Mouse (Mus musculus) adrenal gland, postnatal 14 days (tissue): ENCODE results near the gene Ddx58. TPM values are rescaled to one million over a fixed set of nuclear protein-coding genes. Genes with fewer than 3 reads are reported as not detected.

Source experiments
- DNase-seq: peaks from one replicate; pipeline ENCODE4 v3.0.0; 2021; ENCODE audit warnings: mixed read lengths
- total RNA-seq: library from RNA; stranded (reverse); gene quantifications from 2 replicates; pipeline ENCODE4 v1.2.3, GENCODE M21; 2021

Gene Ddx58
- total RNA-seq, 1 experiment from 2014 or later = 18.3 TPM

DNA sequence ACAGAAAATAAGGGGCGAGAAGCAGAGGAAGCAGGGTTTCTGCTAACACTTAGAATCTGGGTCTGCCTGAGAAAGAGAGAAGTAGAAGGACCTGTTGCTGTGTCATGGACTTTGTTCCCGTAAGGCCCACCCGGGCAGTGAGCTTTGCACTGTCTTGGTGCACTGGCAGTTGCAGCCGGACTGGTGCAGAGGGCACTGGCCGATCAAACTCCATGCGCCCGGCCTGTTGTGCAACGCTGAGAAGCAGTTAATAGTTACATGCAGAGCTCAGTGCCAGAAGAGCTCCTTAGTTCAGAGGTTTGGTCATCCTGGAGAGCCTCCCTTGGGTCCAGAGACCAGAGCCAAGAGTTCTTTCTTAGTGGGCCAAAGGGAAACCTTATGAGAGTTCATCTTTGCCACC is 57.9 kb downstream of the Ddx58 start:
- peak; percentile 67 for DNase-seq

DNA sequence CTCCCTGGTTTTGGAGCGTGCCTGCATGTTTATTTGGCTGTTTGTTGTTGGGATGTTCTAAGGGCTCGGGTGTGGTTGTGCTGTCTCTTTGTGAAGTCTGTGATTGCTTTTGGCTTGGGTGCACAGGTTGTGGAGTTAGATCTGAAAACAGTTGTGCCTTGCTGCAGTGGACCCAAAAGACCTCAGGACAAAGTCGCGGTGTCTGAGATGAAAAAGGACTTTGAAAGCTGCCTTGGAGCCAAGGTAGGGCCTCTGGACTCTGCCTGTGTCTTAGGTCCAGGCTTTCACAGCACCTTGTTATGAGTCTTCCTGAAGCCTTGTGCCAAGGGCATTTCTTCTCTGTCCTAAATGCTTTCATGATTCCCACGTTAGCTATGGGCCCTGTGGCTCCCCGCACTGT is 59.6 kb downstream of the Ddx58 start:
- DNase-seq = no peak

DNA sequence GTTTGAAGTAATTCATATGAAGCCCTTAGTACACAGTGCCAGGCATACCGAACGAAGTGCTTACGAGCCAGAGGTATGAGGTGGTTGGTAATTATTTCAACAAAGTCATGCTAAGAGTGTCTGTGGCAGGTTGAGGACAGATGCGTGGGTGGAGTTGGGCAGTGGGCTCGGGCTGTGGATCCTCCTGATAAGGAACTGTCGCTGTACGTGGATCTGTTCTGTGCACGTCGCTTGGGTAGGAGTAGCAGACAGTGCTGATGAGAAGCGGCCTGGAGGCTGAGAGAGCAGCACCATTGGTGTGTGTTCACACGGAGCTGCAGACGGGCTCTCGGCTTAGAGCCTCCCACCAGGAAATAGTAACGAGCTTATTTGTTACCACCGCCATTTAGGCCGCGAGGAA is 61.0 kb downstream of the Ddx58 start:
- no peak for DNase-seq

DNA sequence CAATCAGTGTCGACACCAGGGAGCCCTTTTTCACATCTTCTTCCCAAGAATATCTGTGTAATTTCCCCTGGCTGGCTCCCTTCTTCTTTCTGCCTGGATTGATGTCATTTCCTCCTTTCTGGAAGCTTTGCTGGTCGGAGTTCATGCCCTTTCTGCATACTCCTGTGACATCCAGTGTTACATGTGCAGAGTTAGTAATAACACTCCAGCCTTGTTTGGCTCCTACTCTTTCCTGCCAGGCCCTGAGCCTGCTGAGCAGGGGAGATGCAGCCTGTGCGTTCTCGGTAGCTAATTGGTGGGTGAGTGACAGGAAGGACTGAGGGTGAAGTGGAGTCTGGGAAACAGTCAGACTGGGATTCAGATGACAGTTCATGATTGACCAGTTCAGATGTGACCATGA is 65.3 kb downstream of the Ddx58 start:
- DNase-seq = no peak

DNA sequence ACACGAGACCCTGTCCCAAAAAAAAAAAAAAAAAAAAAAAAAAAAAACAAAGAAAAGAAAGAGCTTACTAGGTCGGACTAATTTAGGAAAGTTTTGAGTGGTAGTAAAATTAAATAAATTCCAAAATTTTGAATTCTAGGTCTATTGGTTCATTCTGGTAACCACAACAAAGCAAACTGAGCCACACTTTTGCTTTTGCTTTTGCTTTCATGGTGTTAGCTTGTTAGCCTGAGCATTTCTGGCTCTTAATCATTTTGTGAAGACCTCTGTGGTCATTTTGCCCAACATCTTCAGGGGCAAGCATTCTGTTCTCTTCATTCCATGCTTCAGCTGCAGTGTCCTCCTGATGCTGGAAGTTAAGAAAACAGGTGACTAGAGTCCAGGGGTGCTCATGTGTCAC is 67.3 kb downstream of the Ddx58 start:
- no peak for DNase-seq

DNA sequence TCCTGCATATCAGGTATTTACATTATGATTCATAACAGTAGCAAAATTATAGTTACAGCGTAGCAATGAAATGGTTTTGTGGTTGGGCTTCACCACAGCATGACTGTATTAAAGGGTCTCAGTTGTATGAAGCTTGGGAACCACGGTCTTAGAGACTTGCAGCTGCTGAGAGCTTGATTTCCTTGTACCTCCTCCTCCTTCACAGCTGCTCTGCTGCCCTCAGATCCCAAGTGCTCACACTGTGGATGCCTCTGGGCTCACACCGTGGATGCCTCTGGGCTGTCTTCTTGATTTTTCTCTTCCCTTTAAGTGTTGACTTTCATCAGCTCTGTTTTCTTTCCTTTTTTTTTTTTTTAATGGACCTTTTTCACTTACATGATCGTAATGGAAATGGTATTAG is 68.2 kb downstream of the Ddx58 start:
- no peak for DNase-seq

DNA sequence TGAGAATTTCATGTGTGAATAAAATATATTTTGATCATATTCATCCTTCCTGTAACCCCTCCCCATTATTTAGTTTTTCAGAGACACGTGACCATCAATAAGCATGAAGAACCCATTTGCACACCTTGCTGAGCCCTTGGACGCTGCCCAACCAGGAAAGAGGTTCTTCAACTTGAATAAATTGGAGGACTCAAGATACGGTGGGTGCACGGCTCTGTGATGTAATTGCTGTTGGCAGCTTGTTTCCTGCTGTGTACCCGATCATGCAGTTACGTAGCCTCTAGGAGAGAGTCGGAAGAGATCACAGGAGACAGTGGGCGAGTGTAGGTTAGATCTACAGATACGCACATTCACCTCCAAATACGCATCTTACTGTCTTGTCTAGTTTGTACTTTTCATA is 76.0 kb downstream of the Ddx58 start:
- no peak for DNase-seq

DNA sequence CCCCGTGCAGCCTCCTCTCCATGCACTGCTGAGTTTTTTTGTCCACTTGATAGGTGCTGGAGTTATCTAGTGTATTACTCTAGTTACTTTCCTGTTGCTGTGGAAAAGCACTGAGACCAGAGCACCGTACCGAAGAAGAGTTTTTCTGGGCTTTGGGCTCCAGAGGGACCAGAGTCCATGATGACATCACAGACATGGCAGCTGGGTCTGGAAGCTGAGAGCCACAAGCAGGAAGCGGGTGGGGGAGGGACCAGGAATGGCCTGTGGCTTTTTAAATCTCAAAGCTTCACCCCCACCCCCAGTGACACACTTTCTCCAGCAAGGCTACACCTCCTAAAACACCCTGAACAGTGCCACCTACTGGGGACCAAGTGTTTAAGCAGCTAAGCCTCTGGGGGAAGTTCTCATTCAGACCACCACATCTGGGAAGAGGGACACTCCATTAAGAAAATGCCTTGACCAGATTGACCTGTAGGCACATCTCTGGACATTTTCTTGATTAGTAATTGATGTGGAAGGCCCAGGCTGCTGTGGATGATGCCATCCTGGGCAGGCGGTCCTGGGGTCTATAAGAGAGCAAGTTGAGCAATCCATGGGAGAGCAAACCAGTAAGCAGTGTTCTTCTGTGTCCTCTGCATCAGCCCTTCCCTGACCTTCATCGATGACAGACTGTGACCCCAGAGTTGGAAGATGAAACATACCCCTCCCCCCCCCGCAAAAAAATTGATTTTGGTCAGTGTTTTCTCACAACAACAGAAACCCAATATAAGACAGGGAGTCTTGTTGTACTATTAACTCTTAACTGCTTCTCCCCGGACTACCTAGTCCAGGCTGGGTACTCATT is 78.8 kb downstream of the Ddx58 start:
- DNase-seq = no peak

DNA sequence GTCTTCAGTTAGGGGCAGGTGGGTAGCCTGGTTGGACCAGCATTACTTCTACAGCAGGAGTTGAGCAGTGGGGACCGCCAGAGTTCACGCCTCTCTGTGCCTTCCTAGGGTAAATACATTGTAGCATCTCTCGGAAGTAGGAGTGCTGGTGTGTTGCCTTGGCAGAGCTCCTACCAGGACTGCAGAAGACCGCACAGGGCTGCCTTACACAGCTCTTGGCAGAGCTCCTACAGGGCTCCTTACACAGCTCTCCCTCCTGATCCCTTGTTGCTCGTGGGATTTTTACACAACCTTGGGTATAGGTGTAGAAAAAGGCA is 81.4 kb downstream of the Ddx58 start:
- DNase-seq = no peak

DNA sequence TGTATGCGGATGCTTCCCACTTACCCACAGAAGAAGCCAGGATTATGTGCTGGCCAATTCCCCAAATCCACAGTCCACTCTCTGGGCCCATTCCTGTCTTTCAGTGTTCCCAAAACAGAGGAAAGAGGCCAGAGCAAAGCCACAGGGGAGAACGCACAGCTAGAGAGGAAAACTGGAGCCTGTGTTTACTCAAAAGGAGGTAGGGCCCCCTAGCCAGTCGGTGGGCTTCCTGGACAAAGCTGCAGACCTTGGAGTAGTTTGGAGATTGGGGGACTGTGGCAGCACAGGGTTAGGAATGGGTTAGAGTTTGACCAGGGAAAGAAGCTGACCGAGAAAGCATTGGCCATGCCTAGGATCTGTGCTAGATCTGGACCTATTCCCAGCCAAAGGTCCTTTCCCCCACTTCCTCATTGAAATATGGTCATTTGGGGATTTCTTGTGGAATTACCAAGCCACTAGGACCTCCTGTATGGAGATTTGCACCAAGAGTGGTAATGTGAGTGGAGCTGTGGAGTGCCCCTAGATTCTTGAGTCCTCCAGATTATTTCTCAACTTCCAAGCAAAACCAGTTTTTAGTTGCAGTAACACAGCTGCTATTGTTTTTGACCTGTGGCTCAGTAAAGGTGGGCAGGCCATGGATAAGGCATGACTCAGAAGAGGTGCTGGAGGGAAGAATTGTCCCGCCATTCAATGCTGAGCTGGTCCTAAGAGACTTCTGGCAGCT is 82.0 kb downstream of the Ddx58 start:
- DNase-seq = no peak

DNA sequence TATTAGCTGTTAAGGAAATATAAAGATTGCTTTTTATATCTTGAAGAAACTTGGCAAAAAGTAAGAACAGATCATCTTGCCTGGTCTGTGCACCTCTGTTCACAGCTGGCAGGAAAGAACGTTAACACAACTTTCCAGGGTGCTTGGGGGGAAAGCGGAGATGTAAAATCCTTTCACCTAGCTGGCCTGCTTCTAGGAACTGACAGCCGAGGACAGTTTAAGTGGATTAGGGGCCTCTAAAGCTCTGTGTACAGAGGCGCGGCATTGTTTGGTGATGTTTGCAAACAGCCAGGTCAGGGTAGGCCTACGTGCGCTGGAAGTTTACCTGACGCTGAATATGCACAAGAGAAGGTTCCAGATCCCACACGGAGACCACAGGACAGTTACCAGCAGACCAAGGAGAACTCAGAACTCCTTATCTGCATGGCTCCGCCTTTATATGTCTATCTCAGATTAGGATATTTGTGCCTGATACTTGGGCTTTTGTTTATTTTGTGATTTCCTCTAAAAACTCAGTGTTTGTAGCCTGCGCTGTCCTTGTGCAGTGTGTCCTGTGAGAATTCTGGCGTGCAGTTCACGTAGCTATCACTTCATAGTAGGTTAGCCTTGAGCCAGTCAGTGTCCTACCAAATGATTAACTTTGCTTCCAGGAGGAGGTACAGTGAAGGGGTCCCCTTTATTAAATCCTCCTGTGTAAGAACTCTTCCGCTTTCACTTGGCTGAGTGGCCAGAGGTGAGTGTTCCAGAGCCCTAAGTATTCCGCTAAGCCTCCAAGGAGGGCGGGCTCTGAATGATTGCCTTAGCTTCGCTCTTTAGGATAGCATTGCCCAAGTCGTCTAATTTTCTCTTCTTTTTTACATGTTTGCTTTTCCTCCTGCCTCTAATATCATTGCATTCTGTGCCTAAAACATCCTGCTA is 82.8 kb downstream of the Ddx58 start:
- no peak for DNase-seq

DNA sequence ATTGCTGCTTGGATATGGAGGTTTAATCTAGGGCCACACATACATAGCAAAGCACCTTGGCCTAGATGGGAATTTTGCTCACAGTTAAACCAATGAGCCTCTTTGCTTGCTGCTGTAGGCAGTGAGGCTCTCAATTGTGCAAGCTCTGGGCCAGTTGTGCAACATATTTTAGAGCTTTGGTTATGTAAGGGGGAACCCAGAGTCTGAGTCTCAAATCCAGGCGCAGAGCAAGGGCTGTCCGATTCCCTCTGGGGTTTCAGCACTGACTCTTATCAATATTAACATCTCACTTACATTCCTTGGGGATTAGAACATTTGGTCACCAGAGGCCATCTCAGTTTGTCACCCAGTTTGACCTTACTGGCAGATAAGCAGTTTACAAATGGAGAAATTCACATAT is 83.5 kb downstream of the Ddx58 start:
- peak; percentile 84 for DNase-seq

DNA sequence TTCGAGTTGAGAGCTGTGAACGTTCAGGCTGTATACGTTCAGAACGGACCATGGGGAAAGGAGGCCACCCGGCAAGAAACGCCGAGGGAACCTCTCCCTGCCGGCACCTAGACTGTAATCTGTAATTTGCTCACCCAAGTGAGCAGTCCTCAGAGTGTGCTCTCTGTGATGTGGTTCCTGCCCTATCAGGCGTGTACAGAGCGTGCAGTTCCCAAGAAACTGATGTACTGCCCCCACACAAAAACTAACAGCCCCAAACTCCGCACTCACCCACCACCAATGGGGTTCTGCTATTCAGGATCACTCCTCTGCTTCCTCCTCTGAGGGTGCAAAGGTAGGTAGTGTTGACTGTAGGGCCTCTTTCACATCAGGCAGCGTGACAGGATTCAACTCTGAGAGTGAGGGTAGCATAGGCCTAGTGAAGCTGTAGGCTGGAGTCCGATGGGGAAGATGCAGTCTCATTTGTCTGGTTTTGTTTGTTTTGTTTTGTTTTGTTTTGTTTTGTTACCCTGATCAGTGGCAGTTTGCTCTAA is 84.1 kb downstream of the Ddx58 start:
- no peak for DNase-seq

DNA sequence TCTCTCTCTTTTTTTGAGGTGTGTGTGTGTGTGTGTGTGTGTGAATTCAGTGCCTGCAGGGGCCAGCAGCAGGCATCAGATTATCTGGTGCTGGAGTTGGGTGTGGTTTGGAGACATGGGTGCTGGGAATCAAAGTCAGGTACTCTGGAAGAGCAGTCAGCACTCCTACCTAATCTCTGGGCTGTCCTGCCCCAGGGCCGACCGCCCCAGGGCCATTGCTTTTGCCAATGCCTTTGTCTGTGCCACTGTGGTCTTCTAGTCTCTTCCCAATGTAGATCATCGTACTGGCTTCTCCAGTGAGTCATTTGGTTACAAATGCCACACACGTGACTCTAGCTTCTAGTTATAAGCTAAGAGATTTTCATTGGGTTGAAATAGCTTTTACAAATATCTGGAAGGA is 84.9 kb downstream of the Ddx58 start:
- DNase-seq = peak; percentile 38

Other genes starting within 250 kb of the Ddx58 start
- 107 and 132 TPM in 2 replicates for gene Aco1, start 96.7 kb downstream of the Ddx58 start, total RNA-seq
- 34.0 and 34.3 TPM in 2 replicates for gene Smim27, start 29.8 kb upstream of the Ddx58 start, total RNA-seq
- gene Topors, start 30.0 kb upstream of the Ddx58 start, total RNA-seq = 28.1 TPM in 2 replicates
- gene Ndufb6, start 39.6 kb upstream of the Ddx58 start, total RNA-seq = 425 and 435 TPM in 2 replicates
- gene Tmem215, start 232.4 kb upstream of the Ddx58 start, total RNA-seq = 0.15 TPM in 1 of 2 replicates, not detected in the other